Mouse (Mus musculus): Measurements from ENCODE around the gene Adap2. TPM values are rescaled to one million over a fixed set of nuclear protein-coding genes. Genes with fewer than 3 reads are reported as not detected.

The Adap2 gene
- total RNA-seq, 2 experiments from 2014 or later = 2.7 to 3.6 TPM

GRCm38 (mm10) chr11:80196351-80196750 lies 42.4 kb downstream of the Adap2 start:
- DNase-seq (ENCODE audit: low spot score) = no peak

- DNase-seq (ENCODE audit: low spot score) = no peak
Observed at GRCm38 (mm10) chr11:80199316-80199715, 45.4 kb downstream of the Adap2 start.

GRCm38 (mm10) chr11:80199773-80200172 lies 45.9 kb downstream of the Adap2 start:
- DNase-seq (ENCODE audit: low spot score) = no peak

- no peak for DNase-seq (ENCODE audit: low spot score)
Observed at GRCm38 (mm10) chr11:80200326-80200725, 46.4 kb downstream of the Adap2 start.

GRCm38 (mm10) chr11:80202296-80202695 lies 48.4 kb downstream of the Adap2 start:
- no peak for DNase-seq (ENCODE audit: low spot score)

GRCm38 (mm10) chr11:80204037-80204436 lies 50.1 kb downstream of the Adap2 start:
- DNase-seq (ENCODE audit: low spot score) = no peak

- no peak for DNase-seq (ENCODE audit: low spot score)
Observed at GRCm38 (mm10) chr11:80204941-80205340, 51.0 kb downstream of the Adap2 start.

GRCm38 (mm10) chr11:80208465-80208859 lies 54.6 kb downstream of the Adap2 start:
- DNase-seq (ENCODE audit: low spot score) = no peak

- DNase-seq (ENCODE audit: low spot score) = peak; percentile 96
Observed at GRCm38 (mm10) chr11:80208860-80209800, 55.2 kb downstream of the Adap2 start, which contains the start of gene Rhot1. TSS of gene Rhot1 (plus strand) at chr11:80209019.

- DNase-seq (ENCODE audit: low spot score) = no peak
Observed at GRCm38 (mm10) chr11:80210321-80210720, 56.4 kb downstream of the Adap2 start.

- no peak for DNase-seq (ENCODE audit: low spot score)
Observed at GRCm38 (mm10) chr11:80212282-80212681, 58.4 kb downstream of the Adap2 start.

GRCm38 (mm10) chr11:80215291-80215690 lies 61.4 kb downstream of the Adap2 start:
- DNase-seq (ENCODE audit: low spot score) = no peak

- no peak for DNase-seq (ENCODE audit: low spot score)
Observed at GRCm38 (mm10) chr11:80218657-80219293, 64.9 kb downstream of the Adap2 start.

Other genes with a start within 250 kb of the Adap2 start
- gene Utp6, start 191.7 kb upstream of the Adap2 start, total RNA-seq (2021) = 10 to 100 TPM; 26.4 to 33.1 TPM
- gene Suz12, start 161.0 kb upstream of the Adap2 start, total RNA-seq (2021) = 10 to 100 TPM; 18.3 to 18.8 TPM
- gene Crlf3, start 73.1 kb upstream of the Adap2 start, total RNA-seq (2021) = 1 to 10 TPM; 3.4 to 3.9 TPM
- under 1 TPM; 0.64 to 0.78 TPM for gene Atad5, start 64.7 kb upstream of the Adap2 start, total RNA-seq (2021)
- 10 to 100 TPM; 19.2 to 20.5 TPM for gene Tefm, start 11.9 kb upstream of the Adap2 start, total RNA-seq (2021)
- 1 to 10 TPM; 1.6 to 1.7 TPM for gene Rnf135, start 29.7 kb downstream of the Adap2 start, total RNA-seq (2021)
- gene Rhot1, start 54.9 kb downstream of the Adap2 start, total RNA-seq (2021) = 10 to 100 TPM; 39.7 to 40.2 TPM
- 1 to 10 TPM; 4.2 to 5.1 TPM for gene Rhbdl3, start 146.8 kb downstream of the Adap2 start, total RNA-seq (2021)
- gene 5730455P16Rik, start 223.9 kb downstream of the Adap2 start, total RNA-seq (2021) = 10 to 100 TPM; 34.3 to 35.0 TPM
- 10 to 100 TPM; 55.4 to 55.5 TPM for gene Zfp207, start 229.2 kb downstream of the Adap2 start, total RNA-seq (2021)

Data from gastrocnemius, adult 18-20 months (tissue).